Mouse (Mus musculus): ENCODE measurements around the gene Vmn1r228. TPM values are rescaled to one million over a fixed set of nuclear protein-coding genes. Genes with fewer than 3 reads are reported as not detected.

Gene Vmn1r228
- polyA plus RNA-seq (2015; fragmentation: Nextera tagmentation; extraction: Ambion mirVana): not detected in 2 replicates

- Histone ChIP-seq H3K4me1 (no peaks in the 10 kb centered on the region), H3K4me2 (no peak within 1 kb of the TSS), H3K27me3 (replicated peaks) (no peaks in the 10 kb centered on the region), H3K27ac (replicated peaks) (no peak within 1 kb of the TSS), H3K36me3 (no peaks in the 10 kb centered on the region), H3K9ac (no peak within 1 kb of the TSS), H3K9me3 (peaks cover 13% of the 10 kb centered on the region), H3K4me3 (no peak within 1 kb of the TSS)
- no peak for ATAC-seq (ENCODE audit: extremely low read depth, insufficient number of reproducible peaks, low FRiP score, low TSS enrichment)
Observed at GRCm38 (mm10) chr17:20786057-20786456, at the start of gene Vmn1r228. TSS of gene Vmn1r228 (minus strand) at chr17:20786157.

- ATAC-seq (ENCODE audit: extremely low read depth, insufficient number of reproducible peaks, low FRiP score, low TSS enrichment): no peak
- no peaks in the 10 kb centered on the region for H3K36me3 ChIP-seq
Observed at GRCm38 (mm10) chr17:20811255-20811654, 25.3 kb upstream of the Vmn1r228 start, which contains the start of gene Vmn1r229. TSS of gene Vmn1r229 (plus strand) at chr17:20811555.

GRCm38 (mm10) chr17:20729543-20729942 is 56.4 kb downstream of the Vmn1r228 start, which contains the start of gene Vmn1r227:
TSS of gene Vmn1r227 (plus strand) at chr17:20729843.
- 0 out of 2 replicates have a peak, but pooled peaks cover 1% of the 10 kb centered on the region for H3K9me3 ChIP-seq
- no peaks in the 10 kb centered on the region for H3K4me1 ChIP-seq
- H3K36me3 ChIP-seq: no peaks in the 10 kb centered on the region
- 20% methylated on average over 1 of the region's 1 CpGs for WGBS
- no peak within 1 kb of the TSS for H3K4me2 ChIP-seq
- no peak within 1 kb of the TSS for H3K9ac ChIP-seq
- no peak within 1 kb of the TSS for H3K27ac ChIP-seq (replicated peaks)
- no peak for ATAC-seq (ENCODE audit: extremely low read depth, insufficient number of reproducible peaks, low FRiP score, low TSS enrichment)
- H3K27me3 ChIP-seq (replicated peaks): no peaks in the 10 kb centered on the region
- H3K4me3 ChIP-seq: no peak within 1 kb of the TSS

More at GRCm38 (mm10) chr17:20811255-20811654, 25.3 kb upstream of the Vmn1r228 start, which contains the start of gene Vmn1r229:
- Histone ChIP-seq H3K27me3 (replicated peaks) (no peaks in the 10 kb centered on the region), H3K9ac (no peak within 1 kb of the TSS), H3K4me2 (no peak within 1 kb of the TSS), H3K27ac (replicated peaks) (no peak within 1 kb of the TSS), H3K4me1 (no peaks in the 10 kb centered on the region), H3K4me3 (no peak within 1 kb of the TSS), H3K9me3 (peaks cover 5% of the 10 kb centered on the region; the same call in 1 of the 2 replicates)
- WGBS: 54% methylated on average over 1 of the region's 1 CpGs

Other genes with a start within 250 kb of the Vmn1r228 start
- gene Vmn2r109, start 221.4 kb downstream of the Vmn1r228 start, polyA plus RNA-seq (2015; fragmentation: Nextera tagmentation; extraction: Ambion mirVana): not detected in 2 replicates
- gene Vmn2r110, start 189.7 kb downstream of the Vmn1r228 start, polyA plus RNA-seq (2015; fragmentation: Nextera tagmentation; extraction: Ambion mirVana): 0.01 and 0.03 TPM in 2 replicates
- gene Fpr-rs3, start 161.3 kb downstream of the Vmn1r228 start, polyA plus RNA-seq (2015; fragmentation: Nextera tagmentation; extraction: Ambion mirVana): not detected in 2 replicates
- gene Vmn1r226, start 103.3 kb downstream of the Vmn1r228 start, polyA plus RNA-seq (2015; fragmentation: Nextera tagmentation; extraction: Ambion mirVana): not detected in 2 replicates
- not detected in 2 replicates for gene Vmn1r227, start 56.3 kb downstream of the Vmn1r228 start, polyA plus RNA-seq (2015; fragmentation: Nextera tagmentation; extraction: Ambion mirVana)
- gene Vmn1r229, start 25.4 kb upstream of the Vmn1r228 start, polyA plus RNA-seq (2015; fragmentation: Nextera tagmentation; extraction: Ambion mirVana): not detected in 2 replicates
- gene Vmn1r230, start 54.3 kb upstream of the Vmn1r228 start, polyA plus RNA-seq (2015; fragmentation: Nextera tagmentation; extraction: Ambion mirVana): not detected in 2 replicates
- gene Vmn1r231, start 118.9 kb upstream of the Vmn1r228 start, polyA plus RNA-seq (2015; fragmentation: Nextera tagmentation; extraction: Ambion mirVana): not detected in 2 replicates
- gene Vmn1r232, start 133.6 kb upstream of the Vmn1r228 start, polyA plus RNA-seq (2015; fragmentation: Nextera tagmentation; extraction: Ambion mirVana): not detected in 2 replicates
- 353 and 358 TPM in 2 replicates for gene Ppp2r1a, start 159.2 kb upstream of the Vmn1r228 start, polyA plus RNA-seq (2015; fragmentation: Nextera tagmentation; extraction: Ambion mirVana)
- not detected in 2 replicates for gene Vmn1r233, start 210.3 kb upstream of the Vmn1r228 start, polyA plus RNA-seq (2015; fragmentation: Nextera tagmentation; extraction: Ambion mirVana)
- gene Zfp160, start 222.7 kb upstream of the Vmn1r228 start, polyA plus RNA-seq (2015; fragmentation: Nextera tagmentation; extraction: Ambion mirVana): 8.0 and 10.4 TPM in 2 replicates

Data from heart, embryonic 13.5 days (tissue).